Mouse (Mus musculus): Measurements from ENCODE around the gene Nuak1.

The Nuak1 gene

DNA sequence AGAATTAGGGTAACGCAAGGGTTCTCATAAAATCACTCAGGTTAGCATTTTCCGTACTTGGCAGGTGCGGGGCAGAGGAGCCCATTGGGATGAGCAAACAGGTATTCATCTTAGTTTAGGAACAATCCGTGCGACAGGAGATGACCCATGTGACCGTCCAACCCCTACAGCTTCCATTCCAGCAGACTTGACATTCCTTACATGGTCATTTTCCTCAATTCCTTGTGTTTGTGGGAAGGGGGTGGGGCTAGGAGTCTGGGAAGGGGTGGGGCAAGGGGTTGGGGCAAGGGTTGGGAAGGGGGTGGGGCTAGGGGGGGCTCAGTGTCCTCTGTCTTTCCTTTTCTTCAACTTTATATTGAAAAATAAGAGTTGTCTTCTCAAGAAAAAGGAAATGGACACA, 6.3 kb upstream of the Nuak1 start:
- DNase-seq = no peak

DNA sequence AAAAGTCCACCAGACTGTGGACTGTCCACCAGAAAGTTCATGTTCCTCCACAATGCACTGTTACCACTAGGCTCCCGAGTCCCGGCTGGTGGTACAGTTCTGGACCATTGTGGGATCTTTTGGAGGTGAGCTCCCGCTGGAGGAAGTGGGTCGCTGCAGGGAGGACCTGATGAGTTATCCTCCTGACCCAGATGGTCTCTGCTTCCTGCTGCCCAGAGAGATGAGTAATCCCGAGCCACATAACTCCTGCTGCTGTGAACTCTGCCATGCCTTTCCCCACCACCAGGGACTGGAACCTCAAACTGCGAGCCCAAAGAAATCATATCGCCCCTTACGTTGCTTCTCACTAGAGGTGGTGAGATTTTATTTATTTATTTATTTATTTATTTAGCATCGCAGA, 4.0 kb upstream of the Nuak1 start:
- no peak for DNase-seq

DNA sequence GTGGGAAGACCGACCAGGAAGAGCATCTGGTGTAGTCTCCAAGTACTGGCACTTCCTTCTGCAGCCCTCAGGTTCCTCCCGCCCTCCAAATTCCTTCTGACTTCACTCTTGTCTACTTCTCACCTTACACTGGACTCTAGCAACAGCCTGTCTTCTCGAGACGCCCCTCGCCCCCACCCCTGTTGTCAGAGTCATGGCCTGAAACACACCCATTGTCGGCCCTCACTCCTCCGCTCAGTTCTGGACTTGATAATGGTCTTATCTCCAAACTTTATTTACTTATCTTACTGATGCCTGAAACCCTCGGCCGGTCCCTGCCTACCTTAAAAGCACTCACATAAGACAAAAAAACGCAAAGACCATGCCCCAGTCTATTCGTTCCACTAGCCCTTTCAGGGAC, 1.4 kb upstream of the Nuak1 start:
- peak; percentile 51 for DNase-seq

DNA sequence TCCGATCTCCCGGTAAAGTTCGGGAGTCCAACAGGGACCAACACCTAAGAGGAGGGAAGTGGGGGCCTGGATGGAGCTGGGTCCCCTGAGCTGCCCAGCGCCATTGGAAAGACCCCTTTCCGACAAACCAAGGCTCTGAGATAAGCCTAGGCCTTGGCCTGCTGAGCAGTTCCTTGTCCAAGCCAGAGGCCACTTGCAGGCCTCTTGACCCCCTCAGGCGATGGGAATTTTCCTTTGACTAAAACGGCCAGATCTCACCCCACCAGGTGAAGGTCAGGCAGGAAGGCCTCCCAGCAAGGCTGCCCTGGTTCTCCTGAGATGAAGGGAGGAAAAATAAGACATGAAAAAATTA, 1.0 kb upstream of the Nuak1 start:
- no peak for DNase-seq

DNA sequence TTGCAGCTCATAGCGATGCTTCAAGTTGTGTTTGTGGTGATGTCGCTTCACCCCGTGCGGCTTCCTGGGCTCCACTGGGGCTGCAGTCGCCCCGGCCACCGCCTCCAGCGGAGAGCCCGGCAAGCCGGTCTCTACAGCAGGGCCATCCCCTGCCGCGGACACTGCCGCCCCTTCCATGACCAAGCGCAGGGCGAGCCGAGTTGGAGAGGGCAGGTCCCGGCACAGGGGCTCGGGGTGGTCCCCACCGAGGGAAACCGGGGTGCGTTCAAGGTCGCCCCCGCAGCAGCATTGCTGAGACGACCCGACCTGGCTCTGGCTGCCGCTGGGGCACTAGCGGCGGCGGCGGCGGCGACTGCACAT, 236 bp downstream of the Nuak1 start:
- DNase-seq = no peak

DNA sequence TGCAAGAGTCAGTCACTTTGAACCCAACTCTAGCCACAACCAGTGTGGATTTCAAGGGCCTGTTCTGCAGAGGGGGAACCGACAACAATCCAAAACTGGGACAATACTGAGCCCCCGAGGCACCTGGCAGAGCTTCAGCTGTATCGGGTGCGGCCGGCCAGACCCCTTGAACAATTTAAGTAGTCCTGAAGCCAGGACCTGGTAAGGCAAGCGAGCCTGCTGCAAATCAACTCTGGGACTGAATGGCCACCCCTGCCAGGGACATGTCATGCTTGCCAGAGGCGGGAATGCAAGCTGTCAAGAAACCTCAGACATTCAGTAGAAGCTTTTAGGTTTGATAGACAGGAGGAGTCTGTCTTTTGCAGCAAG, 1.2 kb downstream of the Nuak1 start:
- peak; percentile 62 for DNase-seq

DNA sequence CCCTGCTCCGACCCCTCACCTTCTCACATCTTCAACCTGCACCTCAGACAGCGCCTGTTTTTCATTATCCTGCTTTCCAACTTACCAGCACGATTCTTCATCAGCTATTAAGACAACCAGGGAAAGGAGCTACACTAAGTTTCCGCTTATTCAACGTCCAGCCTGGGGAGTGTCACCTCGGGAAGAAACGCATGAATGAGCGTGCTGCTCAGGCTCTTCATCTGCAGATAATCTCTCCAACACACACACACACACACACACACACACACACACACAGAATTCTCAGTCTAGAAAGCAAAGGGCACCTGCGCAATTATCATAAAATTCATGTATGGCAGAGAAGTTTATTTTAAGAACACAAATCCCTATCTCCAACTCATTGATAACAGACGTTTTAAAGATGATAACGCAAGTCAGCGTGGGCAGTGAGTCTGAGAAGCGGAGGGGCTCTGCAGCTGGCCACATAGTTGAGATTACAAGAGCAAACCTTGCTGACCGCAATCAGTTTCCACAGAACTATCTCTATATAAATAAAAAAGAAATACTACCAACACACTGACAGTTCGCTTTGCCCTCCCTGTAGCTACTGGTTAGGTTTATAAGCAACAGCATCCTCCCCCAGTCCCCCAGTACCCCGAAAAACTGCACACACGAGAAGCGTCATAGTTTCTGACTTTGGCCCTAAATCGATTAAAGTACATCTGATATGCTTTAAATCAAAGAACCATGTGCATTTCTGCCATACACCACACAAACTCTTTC, 1.8 kb downstream of the Nuak1 start:
- no peak for DNase-seq

DNA sequence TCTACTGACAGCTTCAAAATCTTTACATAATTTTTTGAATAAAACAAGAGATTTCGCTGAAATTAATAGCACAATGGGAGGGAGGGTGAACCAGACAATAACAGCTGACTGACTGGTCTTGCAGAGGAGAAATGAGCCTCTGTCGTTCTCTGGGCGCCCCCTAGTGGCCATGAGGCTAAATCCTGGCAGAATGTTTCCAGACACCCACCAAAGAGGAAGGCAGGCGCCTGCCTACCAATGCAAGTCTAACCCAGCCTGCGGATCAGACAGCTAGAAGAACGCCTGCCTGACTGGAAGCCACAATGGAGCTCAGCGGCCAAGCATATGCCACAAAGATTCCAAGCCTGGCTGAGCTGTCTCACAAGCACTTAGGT, 2.4 kb downstream of the Nuak1 start:
- DNase-seq = peak; percentile 97

DNA sequence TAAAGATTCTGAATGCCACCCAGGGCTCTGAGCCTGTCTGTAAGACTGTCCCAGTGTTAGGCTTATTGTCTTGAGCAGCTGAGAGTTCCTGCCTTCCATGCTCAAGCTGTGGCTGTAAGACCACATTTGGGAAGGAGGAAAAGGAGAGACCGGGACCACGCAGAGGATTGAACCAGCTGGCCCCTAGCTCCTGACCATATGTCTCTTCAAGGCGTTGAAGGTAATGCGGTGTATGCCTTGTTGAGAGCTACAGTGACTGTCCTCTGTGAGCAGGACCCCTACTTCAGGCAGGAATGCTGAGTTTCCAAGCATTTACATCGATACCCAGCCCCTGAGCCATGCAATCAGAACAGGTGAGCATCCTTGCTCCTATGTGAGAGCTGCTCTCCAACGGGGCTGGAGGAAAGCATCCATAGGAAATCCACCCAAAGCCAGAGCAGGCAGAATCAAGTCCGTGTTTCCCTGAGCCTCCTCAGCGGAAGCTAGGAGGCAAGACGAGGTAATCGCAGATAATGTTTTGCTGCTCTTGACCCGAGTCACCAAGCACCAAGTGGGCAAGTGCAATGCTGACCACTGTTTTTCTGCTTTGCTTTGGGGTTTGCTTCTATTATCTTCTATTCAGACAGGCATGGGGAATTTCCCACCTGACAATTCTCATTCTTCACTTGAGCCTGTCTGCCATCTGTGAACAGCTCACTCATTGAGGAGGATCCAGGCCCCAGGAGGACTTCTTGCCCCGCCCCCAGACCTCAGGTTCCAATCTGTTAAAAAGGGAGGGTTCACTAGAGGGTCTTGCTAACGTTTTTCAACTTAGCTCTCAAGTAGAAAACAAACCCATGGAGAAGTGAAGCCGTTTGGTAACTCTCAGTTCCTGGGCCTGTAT, 3.0 kb downstream of the Nuak1 start:
- DNase-seq = peak; percentile 79

DNA sequence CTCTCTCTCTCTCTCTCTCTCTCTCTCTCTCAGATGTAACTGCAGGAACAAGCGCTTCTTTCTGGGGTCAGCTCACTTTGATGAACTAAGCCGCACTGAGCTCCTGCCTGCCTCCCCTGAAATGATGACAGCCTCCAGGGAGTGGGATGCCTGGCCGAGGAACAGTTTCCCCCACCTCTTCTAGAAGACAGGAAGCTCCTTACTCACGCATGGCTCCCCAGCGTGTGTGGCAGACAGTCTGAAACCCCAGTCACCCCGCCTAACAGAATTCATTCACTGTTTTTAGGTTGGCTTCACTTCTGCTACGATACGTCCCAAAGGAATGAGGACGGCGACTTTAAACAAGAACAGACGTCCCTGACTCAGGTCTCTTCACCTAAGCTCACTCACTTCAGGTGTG, 4.5 kb downstream of the Nuak1 start:
- DNase-seq = no peak

DNA sequence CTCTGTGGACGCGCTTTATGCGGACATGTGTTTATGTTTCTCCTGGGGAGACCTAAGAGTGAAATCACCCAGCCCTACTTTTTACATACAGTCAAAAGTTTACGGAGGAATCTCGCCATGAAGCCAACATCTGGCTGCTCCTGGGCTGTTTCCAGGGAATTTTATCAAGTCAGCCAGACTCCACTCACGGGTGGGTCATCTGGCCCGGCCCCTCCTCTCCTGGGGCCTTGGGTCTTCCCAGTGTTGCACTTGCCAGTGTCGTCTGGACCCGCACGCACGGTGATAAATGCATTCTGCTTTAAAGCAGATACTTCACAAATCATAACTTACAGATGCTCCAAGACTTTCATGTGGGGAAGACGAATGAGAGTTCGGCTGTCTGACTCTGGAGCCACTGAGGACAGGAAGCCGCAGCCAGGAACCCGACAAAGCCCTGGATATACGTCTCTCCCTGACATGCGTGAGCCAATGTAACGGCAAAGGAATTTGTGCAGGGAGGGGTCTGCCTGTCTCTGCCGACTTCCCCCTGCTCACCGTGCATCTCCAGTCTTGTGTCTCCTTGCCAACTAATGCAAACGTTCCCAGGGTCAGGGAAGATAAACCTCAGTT, 7.1 kb downstream of the Nuak1 start:
- no peak for DNase-seq

DNA sequence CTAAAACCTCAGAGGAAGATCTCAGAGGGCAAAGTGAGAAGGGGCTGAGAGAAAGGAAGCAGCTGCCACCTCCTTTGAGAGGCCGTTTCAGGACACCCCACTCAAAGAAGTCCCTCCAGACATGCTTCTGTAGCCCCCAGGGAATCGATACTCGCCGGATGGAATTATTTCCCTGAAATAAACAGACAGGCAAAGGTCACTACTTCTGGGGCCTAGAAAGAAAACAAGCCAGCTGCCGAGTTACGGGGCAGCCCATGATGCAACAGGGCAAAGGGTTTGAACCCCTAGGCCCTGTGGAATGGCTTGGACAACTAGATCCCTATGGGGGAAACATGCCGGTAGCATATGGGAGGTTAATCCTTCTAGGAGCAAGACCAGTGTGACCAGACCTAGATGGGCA, 16.0 kb downstream of the Nuak1 start:
- no peak for DNase-seq

DNA sequence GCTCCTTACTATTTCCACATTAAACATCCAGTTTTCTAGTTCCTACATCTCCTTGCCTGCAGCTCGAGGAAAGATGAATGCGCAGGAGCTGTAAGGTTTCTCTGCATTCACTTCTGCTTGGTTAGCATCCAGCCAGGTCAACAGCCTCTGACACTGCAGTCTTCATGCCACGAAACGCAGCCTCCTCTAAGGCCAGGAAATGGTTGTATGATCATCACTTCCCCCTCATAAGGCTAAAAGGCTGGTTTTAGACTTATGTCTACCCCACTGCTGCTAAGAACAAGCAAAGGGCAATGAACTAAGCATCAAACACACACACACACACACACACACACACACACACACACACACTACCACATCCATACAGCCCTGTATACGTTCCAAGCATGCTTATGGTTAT, 16.5 kb downstream of the Nuak1 start:
- no peak for DNase-seq

DNA sequence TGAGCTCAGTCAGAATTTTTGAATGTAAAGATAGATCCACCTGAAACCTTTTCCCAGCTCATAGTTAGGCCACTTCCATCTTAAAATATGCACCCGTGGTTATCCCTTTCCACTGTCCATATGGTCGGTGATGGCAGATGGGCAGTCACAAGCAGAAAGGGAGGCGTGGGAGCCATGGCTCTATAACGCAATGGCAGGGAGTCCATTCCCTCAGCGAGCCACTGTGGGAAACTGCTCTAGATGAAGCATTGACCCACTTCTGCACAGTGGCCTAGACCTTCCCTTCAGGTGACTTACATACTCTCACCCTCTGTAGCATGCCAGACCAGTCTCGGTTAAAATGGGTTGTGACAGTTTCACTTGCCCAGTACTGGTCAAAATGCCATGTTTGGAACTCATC, 19.8 kb downstream of the Nuak1 start:
- peak; percentile 68 for DNase-seq

DNA sequence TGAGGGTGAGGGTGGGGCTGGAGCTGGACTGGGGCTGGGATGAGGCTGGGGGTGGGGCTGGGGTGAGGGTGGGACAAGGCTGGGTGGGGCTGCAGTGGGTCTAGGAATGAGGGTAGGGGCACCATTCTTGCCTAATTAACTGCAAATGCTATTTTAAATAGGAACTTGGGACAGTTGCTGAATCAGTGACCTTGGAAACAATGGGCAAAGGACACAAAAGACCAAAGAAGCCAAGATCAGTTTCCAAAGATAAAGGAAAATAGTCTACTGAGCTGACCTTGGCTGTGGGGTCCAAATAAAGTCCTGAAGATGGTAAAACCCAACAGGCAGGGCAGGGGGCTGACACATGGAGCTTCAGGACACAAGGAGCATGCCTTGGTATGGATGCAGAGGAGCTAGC, 22.0 kb downstream of the Nuak1 start:
- no peak for DNase-seq

DNA sequence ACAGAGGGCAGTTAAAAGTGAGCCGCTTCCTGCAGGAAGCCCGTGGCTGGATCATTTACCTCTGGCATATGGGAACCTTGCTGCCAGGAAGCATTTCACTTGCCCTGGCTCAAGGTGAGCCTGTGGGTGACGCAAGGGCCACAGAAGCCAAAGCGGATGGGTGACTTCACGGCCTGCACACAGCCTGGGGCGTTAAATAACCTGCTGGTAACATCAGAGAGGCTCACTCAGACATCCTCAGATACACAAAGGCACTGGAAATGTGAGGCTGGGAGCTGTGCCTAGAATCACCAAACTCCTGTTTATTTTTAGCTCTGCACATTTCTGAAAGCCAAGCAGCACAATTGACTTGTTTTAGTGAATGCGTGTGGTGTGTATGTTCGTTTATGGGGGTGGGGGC, 23.6 kb downstream of the Nuak1 start:
- peak; percentile 70 for DNase-seq

DNA sequence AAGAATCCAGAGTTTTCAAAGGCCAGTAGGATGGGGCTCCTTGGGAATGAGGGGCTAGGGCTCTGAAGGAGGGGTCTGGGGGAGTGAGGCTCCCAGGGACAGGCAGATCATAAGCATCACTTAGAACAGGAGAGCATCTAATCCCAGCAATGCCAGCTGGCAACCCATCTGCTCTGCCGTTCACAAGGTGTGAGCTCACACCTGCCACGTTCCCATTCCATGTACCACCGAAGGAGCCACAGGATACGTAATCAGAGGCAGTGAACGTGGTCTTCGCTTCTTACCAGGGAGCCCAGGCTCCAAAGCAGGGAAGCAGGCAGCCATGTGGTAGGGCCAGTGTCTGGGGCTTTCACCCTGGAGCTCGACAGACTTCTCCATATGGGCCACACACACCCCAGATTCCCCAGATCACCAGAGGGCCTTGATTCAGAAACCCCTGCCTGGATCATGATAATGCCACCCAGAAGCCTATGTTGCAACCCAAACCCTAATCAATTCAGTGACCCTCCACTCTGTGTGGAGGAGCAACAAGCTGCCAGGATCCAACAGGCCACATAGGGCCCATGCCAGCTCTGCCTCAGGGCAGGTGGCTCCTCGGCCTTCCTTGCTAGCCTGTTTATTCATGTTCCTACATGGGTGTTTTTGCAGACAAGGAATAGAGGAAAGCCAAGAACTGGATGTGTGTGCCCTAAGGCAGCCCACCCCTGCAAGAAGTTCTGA, 25.3 kb downstream of the Nuak1 start:
- peak; percentile 78 for DNase-seq

DNA sequence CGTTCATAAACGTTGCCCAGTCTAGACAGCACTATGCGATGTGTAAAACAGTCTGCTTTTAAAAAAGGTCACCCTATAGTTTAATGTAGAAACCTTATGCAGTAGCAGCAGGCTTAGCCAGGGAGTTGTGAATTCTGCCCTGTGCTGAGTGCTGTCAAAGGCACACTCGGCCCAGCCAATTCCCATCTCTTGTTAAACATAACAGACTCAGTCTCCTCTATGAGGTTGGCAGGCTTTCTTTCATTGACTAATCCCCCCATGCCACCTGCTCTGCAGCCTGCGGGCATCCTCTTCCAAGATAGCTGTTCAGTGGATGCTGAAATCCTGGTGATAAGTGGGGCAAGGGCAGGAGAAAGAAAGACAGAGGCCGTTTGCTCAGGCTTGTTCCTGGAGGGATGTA, 27.1 kb downstream of the Nuak1 start:
- peak; percentile 87 for DNase-seq

DNA sequence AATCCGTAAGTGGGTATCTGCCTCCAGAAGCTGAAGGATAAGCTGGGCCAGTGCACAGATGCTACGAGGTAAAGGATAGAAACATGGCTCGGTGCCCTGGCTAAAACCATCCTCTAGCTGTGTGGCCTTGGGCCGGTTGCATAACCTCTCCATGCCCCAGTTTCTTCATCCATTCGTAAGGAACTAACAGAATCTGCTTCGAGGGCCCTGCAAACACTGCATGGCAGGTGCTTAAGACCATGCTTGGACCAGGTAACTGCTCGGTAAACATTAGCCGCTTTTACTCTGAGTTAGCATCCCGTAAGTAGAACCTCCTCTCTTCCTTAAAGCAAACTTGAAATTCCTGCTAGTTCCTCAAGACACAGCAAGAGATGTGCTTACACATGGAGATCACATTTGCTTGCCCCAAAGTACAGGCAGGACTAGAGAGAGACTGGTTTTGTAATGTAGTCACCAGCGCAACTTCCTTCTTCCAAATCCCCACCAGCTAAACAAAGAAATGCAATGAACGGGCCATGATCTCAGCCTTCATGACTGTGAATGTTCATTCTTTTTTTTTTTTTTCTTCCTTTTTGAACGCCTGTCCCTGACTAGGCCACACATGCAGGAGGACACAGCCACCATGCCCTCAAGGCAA, 28.0 kb downstream of the Nuak1 start:
- peak; percentile 88 for DNase-seq

DNA sequence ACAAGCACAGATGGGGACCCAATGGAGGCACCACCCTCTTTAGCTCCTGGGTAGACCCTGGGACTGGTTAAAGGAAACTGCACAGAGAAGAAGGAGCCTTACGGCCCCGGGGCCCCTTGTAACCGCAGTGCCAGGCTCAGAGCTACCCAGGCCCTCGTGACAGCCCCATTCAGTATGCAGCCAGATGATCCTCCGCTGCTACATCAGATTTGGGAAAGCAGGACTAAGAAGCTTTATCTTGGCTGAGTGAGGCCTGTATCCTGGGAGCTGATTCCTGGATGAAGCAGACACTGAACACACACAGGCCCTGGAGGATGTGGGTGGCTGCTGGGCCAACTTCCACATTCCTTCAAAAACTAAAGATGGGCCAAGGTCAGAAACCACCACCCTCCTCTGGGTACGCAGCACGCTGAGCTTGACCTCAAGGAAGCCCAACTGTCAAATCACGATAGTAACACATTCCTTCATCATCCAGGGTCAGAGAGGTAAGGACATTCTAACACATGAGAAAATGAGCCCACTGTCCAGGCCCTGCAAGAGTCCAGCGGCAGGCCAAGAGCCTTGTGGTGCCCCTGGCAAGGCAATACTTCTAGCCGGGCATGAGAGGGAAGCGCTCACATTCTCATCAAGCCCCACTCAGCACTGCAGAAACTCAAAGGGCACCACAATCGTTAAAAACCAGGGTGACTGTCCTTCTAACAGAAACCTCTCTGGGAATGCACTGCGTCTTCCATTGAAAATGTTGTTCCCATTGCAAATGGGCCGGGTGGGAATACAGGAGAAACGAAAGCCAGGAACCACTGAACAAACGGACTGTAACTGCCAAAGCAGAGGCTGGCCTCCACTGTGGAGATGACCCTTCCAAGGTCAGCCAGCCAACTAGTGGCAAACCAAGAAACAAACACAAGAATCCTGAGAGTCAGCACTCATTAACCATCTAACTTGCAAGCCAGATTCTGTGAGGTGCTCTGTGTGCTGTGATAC, 29.0 kb downstream of the Nuak1 start:
- DNase-seq = no peak

DNA sequence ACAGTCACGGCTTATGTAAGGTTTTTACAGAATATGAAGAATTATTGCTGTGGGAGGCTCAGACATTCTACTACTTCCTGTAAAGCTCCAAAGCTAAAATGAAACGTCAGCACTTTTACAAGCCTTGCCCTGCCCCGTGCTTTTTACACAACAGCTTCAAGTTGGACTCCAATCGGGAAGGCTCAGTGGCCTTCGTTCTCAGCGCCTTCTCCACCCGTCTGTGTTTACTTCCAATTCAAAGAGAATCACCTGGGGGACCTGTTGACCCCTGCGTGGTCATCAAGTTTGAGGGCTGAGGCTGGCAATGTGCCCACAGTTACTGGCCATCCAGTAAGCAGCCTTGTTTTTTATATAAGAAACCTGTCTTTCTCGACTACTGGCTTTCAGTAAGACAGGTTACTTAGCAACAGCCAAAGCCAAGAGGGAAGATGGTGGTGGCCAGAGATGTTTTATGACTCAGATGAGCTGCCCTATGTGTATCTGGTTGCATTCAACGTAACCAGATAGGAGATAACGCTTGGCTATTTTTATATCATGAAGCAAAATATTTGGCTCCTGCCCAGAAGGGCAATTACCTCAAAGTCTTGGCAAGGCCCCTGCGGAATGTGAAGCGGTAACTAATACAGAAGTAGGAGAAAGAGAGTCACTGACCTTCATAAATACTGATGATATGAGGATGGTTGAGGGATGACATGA, 31.3 kb downstream of the Nuak1 start:
- no peak for DNase-seq
